In genomic region chr5:21650736-21651135, GRCm38 (mm10) we compare ENCODE assay signal across 22 mouse cellular contexts. TPM values are rescaled to one million over a fixed set of nuclear protein-coding genes. Genes with fewer than 3 reads are reported as not detected.
"Had no signal": no experiment of that assay in that cellular context is flagged by ENCODE, and none has a peak within 500 bp of the region (broad histone marks: within the 10 kb centered on the region; RNA-seq: fewer than 3 reads in every experiment).

No protein-coding gene starts in this region.

- H3K9me3 ChIP-seq: limb, embryonic 12.5 days; limb, embryonic 15.5 days; megakaryocyte, embryonic 14.5 days; midbrain, embryonic 10.5 days; midbrain, embryonic 15.5 days; neural tube, embryonic 12.5 days; neural tube, embryonic 15.5 days; stomach, embryonic 15.5 days had no signal

- DNase-seq: kidney, adult 9 months; kidney, postnatal 14 days; kidney, postnatal 4 days; left cerebral cortex, postnatal 4 days; liver, postnatal 0 days; lung, embryonic 14.5 days; right cerebral cortex, adult 18-20 months; right cerebral cortex, postnatal 14 days; right cerebral cortex, postnatal 4 days; thymus, adult 18-20 months; thymus, postnatal 36 days had no signal

- H3K4me1 ChIP-seq: stomach, embryonic 15.5 days had no signal

- H3K27ac ChIP-seq: limb, embryonic 12.5 days; limb, embryonic 15.5 days; liver, embryonic 14.5 days; midbrain, embryonic 10.5 days; midbrain, embryonic 15.5 days; neural tube, embryonic 12.5 days; neural tube, embryonic 15.5 days; stomach, embryonic 15.5 days had no signal

- H3K9ac ChIP-seq: limb, embryonic 12.5 days; limb, embryonic 15.5 days; liver, embryonic 14.5 days; liver, postnatal 0 days; lung, embryonic 14.5 days; midbrain, embryonic 15.5 days; neural tube, embryonic 12.5 days; neural tube, embryonic 15.5 days; stomach, embryonic 15.5 days had no signal

- H3K4me3 ChIP-seq: limb, embryonic 12.5 days; limb, embryonic 15.5 days; megakaryocyte, embryonic 14.5 days; midbrain, embryonic 10.5 days; midbrain, embryonic 15.5 days; neural tube, embryonic 12.5 days; neural tube, embryonic 15.5 days; stomach, embryonic 15.5 days had no signal

- H3K4me2 ChIP-seq: limb, embryonic 12.5 days; limb, embryonic 15.5 days; liver, embryonic 11.5 days; lung, embryonic 14.5 days; midbrain, embryonic 15.5 days; neural tube, embryonic 12.5 days; neural tube, embryonic 15.5 days; stomach, embryonic 15.5 days had no signal

- ATAC-seq: liver, postnatal 0 days; lung, postnatal 0 days; midbrain, embryonic 15.5 days had no signal

- H3K27me3 ChIP-seq: limb, embryonic 12.5 days; limb, embryonic 15.5 days; megakaryocyte, embryonic 14.5 days; midbrain, embryonic 15.5 days; neural tube, embryonic 12.5 days; neural tube, embryonic 15.5 days; stomach, embryonic 15.5 days had no signal

RNA-seq across cellular contexts. Expression of gene Fbxl13, which starts 5.3 kb away (rescaled TPM):
- polyA plus RNA-seq: limb, embryonic 15.5 days had no signal
